ENCODE assay signal across 9 mouse cellular contexts in the genomic region with DNA sequence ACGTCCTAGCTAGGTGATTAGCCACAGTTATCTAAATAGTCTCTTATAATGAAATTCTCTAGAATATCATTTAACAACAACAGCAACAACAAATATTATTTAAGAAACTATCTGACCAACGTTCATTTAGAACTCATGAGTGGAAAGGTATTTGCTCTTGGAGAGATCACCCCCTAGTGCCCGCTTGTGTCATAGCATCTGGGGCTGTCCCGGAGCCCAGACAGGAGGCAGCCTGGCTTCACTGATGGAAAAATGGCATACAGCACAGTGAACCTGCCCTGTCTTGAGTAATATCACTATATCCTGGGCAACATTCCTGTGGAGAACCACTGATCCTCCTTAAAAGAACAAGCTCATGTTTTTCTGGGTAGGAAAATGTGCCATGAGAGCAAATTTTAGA.
DNase-seq lines count a peak whose midpoint lies in the region; ATAC-seq lines count a peak whose summit lies in the region.
"Had no signal": no experiment of that assay in that cellular context is flagged by ENCODE, and none has a peak within 500 bp of the region (broad histone marks: within the 10 kb centered on the region; RNA-seq: fewer than 3 reads in every experiment).

No protein-coding gene starts in this region.

- peaks cover 22% of the 10 kb centered on the region for H3K4me1 ChIP-seq in forebrain, embryonic 16.5 days (replicated peaks; ENCODE audit: control insufficient read depth, insufficient read depth, low read length)
- H3K4me1 ChIP-seq in intestine, embryonic 14.5 days (replicated peaks; ENCODE audit: control insufficient read depth, insufficient read depth, low read length), result no peaks in the 10 kb centered on the region
- peaks cover 13% of the 10 kb centered on the region; the same call in 1 of the 2 replicates for H3K4me1 ChIP-seq in midbrain, embryonic 16.5 days (ENCODE audit: control insufficient read depth, insufficient read depth, low read length)
- H3K4me1 ChIP-seq: embryonic facial prominence, embryonic 15.5 days had no signal

- WGBS in forebrain, embryonic 16.5 days, result 8% methylated on average over 4 of the region's 4 CpGs
- WGBS in intestine, embryonic 14.5 days, result 17% methylated on average over 4 of the region's 4 CpGs
- WGBS in midbrain, embryonic 16.5 days, result 18% methylated on average over 4 of the region's 4 CpGs

- no peaks in the 10 kb centered on the region for H3K9me3 ChIP-seq in forebrain, embryonic 16.5 days (ENCODE audit: control insufficient read depth, low read length)
- no peaks in the 10 kb centered on the region for H3K9me3 ChIP-seq in intestine, embryonic 14.5 days (ENCODE audit: control insufficient read depth, low read length)
- no peaks in the 10 kb centered on the region for H3K9me3 ChIP-seq in midbrain, embryonic 16.5 days (replicated peaks; ENCODE audit: control insufficient read depth, low read length, poor library complexity, severe bottlenecking)
- H3K9me3 ChIP-seq: embryonic facial prominence, embryonic 15.5 days had no signal

- H3K36me3 ChIP-seq in forebrain, embryonic 16.5 days (ENCODE audit: control insufficient read depth, insufficient read depth), result no peaks in the 10 kb centered on the region
- H3K36me3 ChIP-seq in intestine, embryonic 14.5 days (ENCODE audit: control insufficient read depth, insufficient read depth, low read length), result no peaks in the 10 kb centered on the region
- no peaks in the 10 kb centered on the region for H3K36me3 ChIP-seq in midbrain, embryonic 16.5 days (ENCODE audit: control insufficient read depth, insufficient read depth, low read length)
- no peaks in the 10 kb centered on the region for H3K36me3 ChIP-seq in splenic B cell, adult 2 months (ENCODE audit: control insufficient read depth, insufficient read depth, low read length, poor library complexity, severe bottlenecking)
- H3K36me3 ChIP-seq: embryonic facial prominence, embryonic 15.5 days had no signal

- peak; percentile 51; the same call in 1 of the 2 replicates for ATAC-seq in forebrain, embryonic 16.5 days
- ATAC-seq in intestine, embryonic 14.5 days (replicated peaks; ENCODE audit: low FRiP score, low TSS enrichment, low read depth), result 0 out of 2 replicates have a peak, but pooled peaks have one; percentile 44
- peak; percentile 37; the same call in 1 of the 2 replicates for ATAC-seq in midbrain, embryonic 16.5 days

- no peak overlapping the region for H3K27ac ChIP-seq in forebrain, embryonic 16.5 days (ENCODE audit: low read length)
- H3K27ac ChIP-seq in intestine, embryonic 14.5 days (ENCODE audit: low read depth), result no peak overlapping the region
- peak overlapping the region; percentile 56; the same call in 1 of the 2 replicates for H3K27ac ChIP-seq in midbrain, embryonic 16.5 days (ENCODE audit: low read length)
- H3K27ac ChIP-seq: embryonic facial prominence, embryonic 15.5 days had no signal

- peak; percentile 74 for DNase-seq in urinary bladder, postnatal 14 days (ENCODE audit: low spot score)
- no peak for DNase-seq in urinary bladder, postnatal 10 days (ENCODE audit: low spot score)
- peak; percentile 46 to 51 for DNase-seq in cerebellum, adult 18-20 months
- peak; percentile 79 for DNase-seq in intestine, embryonic 14.5 days (ENCODE audit: low spot score)
- peak; percentile 60 to 81 for DNase-seq in left cerebral cortex, postnatal 14 days (ENCODE audit: low spot score in 2 of 2)
- peak; percentile 58 for DNase-seq in splenic B cell, adult 2 months (ENCODE audit: low read depth, low spot score)

- no peak overlapping the region for H3K4me3 ChIP-seq in forebrain, embryonic 16.5 days (replicated peaks; ENCODE audit: low read length)
- H3K4me3 ChIP-seq in intestine, embryonic 14.5 days (ENCODE audit: low read depth, low read length), result no peak overlapping the region
- no peak overlapping the region for H3K4me3 ChIP-seq in midbrain, embryonic 16.5 days (ENCODE audit: low read depth, low read length)
- H3K4me3 ChIP-seq: embryonic facial prominence, embryonic 15.5 days had no signal

- no peak overlapping the region for H3K9ac ChIP-seq in forebrain, embryonic 16.5 days (replicated peaks; ENCODE audit: low read depth, low read length)
- H3K9ac ChIP-seq in intestine, embryonic 14.5 days (ENCODE audit: low read length), result no peak overlapping the region
- no peak overlapping the region for H3K9ac ChIP-seq in midbrain, embryonic 16.5 days (ENCODE audit: low read depth, low read length)
- H3K9ac ChIP-seq: embryonic facial prominence, embryonic 15.5 days had no signal

- H3K27me3 ChIP-seq in forebrain, embryonic 16.5 days (replicated peaks; ENCODE audit: control insufficient read depth, insufficient read depth, low read length), result no peaks in the 10 kb centered on the region
- no peaks in the 10 kb centered on the region for H3K27me3 ChIP-seq in intestine, embryonic 14.5 days (replicated peaks; ENCODE audit: control insufficient read depth, insufficient read depth, low read length)
- H3K27me3 ChIP-seq in midbrain, embryonic 16.5 days (ENCODE audit: control insufficient read depth, insufficient read depth, low read depth, low read length), result no peaks in the 10 kb centered on the region
- H3K27me3 ChIP-seq in splenic B cell, adult 2 months (ENCODE audit: control insufficient read depth, insufficient read depth, low read length, poor library complexity, severe bottlenecking), result no peaks in the 10 kb centered on the region
- H3K27me3 ChIP-seq: embryonic facial prominence, embryonic 15.5 days had no signal

- intact Hi-C loops in left cerebral cortex, postnatal 14 days (cut with DNase I), result loop anchor here (5.0 kb wide), 3 partner anchors 61 to 186 kb away; partner anchors contain the start of gene C530008M17Rik

- no peak overlapping the region for H3K4me2 ChIP-seq in forebrain, embryonic 16.5 days (ENCODE audit: low read length)
- H3K4me2 ChIP-seq in intestine, embryonic 14.5 days (ENCODE audit: low read length), result no peak overlapping the region
- no peak overlapping the region for H3K4me2 ChIP-seq in midbrain, embryonic 16.5 days (ENCODE audit: low read length)
- H3K4me2 ChIP-seq: embryonic facial prominence, embryonic 15.5 days had no signal
